Mouse (Mus musculus) layer of hippocampus, postnatal 10 days (tissue): ENCODE results near the gene Bola1. TPM values are rescaled to one million over a fixed set of nuclear protein-coding genes. Genes with fewer than 3 reads are reported as not detected.
A peak's percentile ranks its signal among the peaks of the same experiment; 100 is the strongest.
"Not testable (repeated sequence)": the region's sequence is repeated elsewhere in the genome, so short reads cannot be mapped to it uniquely, and the experiment has no call there.

Source experiments
- DNase-seq, 2 experiments: peaks; one replicate each; pipeline ENCODE4 v3.0.0; 2021; ENCODE audit warnings: low spot score in 2 of 2
- total RNA-seq, 2 experiments: library from RNA; stranded (reverse); gene quantifications; 2 replicates each; pipeline ENCODE4 v1.2.3; 2021

The Bola1 gene
- total RNA-seq, 2 experiments from 2014 or later = 20.9 to 22.8 TPM

DNA sequence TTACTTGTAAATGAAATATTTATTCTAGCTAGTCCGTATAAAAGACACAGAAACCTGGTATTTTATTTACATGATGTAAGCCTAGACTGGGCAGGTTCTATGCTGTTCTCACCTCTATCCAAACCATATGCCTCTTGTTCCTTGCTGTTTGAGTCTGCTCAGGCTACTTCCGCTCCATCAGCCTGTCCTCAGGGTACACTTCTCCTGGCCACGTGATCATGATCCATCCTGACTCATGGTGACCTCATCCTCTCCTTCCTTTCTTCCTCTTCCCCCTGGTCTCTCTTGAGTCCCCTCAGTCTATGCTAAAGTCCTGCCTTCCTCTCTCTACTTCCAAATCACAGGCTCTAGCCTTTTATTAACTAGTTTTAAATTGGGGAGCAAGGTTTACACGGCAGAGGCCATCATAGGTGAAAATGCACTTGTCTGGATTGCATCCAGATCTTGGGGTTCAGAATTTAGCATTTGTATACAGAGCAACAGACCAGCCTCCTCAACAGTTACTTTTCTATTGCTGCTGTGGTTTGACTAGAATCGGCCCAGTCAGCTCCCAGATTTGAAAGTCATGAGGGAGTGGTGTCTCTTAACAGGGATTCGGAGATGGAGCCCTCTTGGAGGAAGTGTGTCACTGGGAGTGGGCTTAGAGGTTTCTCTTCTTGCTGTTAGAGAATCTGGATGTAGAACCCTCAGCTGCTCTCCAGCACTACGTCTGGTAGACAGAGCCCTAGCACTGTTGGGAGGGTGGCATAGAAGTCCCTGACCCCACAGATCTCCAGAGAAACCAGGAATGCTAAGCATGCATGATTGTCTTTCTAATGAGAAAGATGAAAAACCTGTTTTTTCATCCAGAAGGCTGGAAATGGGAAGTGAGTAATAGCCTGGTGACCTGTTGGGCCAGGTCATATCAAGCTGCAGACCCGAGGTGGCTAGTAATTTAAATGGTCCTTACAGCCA is 7.5 kb upstream of the Bola1 start:
- DNase-seq = no peak

DNA sequence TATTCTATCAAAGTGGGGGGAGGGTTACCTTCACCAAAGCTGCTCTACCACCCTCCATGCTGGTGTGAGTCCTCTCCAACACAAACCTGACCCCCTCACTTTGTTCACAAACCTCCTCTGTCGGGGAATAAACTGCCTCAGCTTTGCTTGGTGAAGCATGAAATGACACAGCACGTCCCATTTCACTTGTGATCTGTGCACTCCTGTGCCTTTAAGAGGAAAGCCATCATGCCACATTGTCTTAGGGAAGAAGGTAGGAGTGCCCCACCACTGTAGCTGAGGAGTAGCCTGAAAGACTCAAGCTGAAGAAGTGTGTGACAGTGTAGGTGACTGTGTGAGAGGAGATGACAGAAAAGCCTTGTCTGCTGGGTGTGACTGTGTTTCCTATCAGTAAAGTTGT is 5.9 kb upstream of the Bola1 start:
- no peak for DNase-seq

DNA sequence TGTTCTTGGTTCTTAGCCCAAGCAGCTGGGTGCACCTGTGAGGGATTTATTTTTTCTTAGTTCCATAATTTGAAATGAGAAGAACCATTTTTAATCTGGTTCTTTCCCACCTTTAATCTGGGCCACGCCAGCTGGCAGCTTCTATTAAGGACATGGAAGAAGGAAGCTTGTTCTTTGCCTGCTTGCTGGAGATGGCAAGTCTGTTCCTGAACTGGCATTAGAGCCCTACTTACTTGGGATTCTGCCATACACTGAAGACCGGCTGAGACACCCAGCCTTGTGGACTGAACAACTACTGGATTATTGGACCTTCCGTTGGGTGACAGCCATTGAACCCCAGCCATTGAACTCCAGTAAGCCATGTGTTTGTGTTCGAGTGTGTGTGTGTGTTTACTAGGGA is 3.3 kb upstream of the Bola1 start:
- no peak for DNase-seq

GRCm38 (mm10) chr3:96221640-96222038 is 2.1 kb upstream of the Bola1 start:
- DNase-seq = no peak

- peak; percentile 59 to 81 for DNase-seq
Observed at GRCm38 (mm10) chr3:96220765-96221639, 1.5 kb upstream of the Bola1 start, which contains the start of the genes Hist2h2ac and Hist2h2be. Gene Hist2h2ac, minus strand, starts transcription at chr3:96220880. Gene Hist2h2be, plus strand, starts transcription at chr3:96221119.

GRCm38 (mm10) chr3:96220131-96220764 is 739 bp upstream of the Bola1 start:
- peak in 1 of 2 experiments; percentile 69 for DNase-seq

DNA sequence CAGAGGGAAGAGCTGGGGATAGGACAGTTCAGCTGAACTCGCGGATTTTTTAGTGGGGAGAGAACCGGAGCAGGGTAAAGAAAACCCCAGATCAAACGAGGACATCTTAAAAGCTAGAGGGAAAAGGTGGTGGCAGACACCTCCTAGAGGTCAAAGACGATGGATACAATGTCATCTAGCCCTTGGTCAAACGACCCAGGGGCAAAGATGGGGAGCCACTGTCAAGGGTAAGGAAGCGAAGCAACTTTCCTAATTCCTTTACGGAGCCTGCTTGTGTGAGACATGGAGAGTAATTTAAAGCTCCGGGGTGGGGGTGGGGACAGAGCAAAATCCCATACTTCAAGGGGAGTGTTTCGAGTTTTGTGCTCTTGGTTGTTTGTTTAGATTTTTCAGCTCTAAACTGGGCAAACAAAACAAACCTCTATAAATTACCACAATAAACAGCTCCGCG is 293 bp downstream of the Bola1 start:
- no peak for DNase-seq

DNA sequence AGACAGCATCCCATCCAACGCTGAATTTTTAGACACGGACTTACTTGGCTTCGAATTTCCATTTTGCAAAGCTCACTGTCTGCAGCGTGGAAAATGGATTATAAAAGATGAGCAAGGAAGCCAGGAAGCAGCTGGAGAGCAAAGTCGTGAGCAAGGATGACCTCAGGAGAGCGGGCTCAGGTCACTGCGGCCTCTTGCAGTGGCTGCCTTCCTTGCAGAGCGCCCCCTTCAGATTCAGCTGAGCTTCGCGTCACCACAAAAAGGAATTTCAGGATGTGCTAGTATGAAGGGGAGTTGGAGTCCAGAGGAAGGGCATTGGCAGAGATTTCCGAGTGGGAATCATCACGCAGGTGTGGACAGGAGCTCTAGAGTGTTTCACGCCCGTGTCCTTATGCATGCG is 10.3 kb downstream of the Bola1 start:
- no peak for DNase-seq

- no peak for DNase-seq
Observed at GRCm38 (mm10) chr3:96207819-96208218, 11.7 kb downstream of the Bola1 start.

GRCm38 (mm10) chr3:96199731-96200130 is 19.8 kb downstream of the Bola1 start:
- DNase-seq = no peak

DNA sequence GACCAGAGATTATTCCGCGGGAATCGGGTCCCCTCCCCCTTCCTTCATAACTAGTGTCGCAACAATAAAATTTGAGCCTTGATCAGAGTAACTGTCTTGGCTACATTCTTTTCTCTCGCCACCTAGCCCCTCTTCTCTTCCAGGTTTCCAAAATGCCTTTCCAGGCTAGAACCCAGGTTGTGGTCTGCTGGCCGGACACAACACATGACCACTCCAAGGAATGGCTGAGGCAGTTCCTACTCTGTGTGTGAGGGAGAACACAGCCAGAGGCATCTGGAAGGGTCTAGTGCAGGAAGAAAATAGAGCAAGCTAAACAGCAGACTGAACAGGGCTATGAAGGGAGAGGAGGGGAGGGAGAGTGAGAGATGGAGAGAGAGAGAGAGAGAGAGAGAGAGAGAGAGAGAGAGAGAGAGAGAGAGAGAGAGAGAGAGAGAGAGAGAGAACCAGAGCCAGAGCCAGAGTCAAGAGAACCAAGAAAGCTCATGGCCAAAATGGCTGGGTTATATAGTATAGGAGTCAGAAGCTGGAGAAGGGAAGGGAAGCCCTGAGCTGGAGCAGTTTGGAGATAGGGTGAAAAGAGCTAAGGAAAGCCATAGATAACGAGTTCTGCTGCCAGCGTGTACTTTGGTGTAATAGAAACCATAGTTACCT is 20.8 kb downstream of the Bola1 start:
- not testable (repeated sequence) for DNase-seq

GRCm38 (mm10) chr3:96198181-96198580 is 21.3 kb downstream of the Bola1 start:
- DNase-seq = no peak

GRCm38 (mm10) chr3:96197129-96197749 is 22.3 kb downstream of the Bola1 start:
- peak; percentile 84 to 88 for DNase-seq

GRCm38 (mm10) chr3:96196437-96197128 is 22.9 kb downstream of the Bola1 start:
- DNase-seq = no peak

DNA sequence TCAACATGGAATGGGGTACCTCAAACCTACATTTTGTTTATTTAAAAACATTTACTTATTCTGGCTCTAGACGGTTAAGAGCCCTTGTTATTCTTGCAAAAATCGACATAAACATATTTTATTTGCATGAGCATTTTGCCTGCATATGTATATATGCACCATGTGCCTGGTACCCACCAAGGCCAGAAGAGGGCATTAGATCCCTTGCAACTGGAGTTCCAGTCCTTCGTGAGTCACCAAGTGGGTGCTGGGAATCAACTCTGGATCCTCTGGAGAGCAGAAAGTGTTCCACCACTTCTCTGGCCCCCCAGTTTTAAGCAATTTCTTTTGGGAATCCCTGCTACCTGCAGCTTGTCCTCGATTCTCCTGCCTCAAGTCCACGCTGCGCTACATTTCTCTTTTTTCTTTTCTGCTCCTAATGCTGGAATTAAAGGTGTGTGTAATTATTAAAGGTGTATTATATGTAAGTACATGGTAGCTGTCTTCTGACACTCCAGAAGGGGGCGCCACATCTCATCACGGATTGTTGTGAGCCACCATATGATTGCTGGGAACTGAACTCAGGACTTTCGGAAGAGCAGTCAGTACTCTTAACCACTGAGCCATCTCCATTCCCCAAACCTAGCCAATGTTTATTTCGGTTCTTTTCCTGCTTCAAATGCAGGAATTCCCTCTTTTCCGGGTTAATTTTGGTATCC is 23.7 kb downstream of the Bola1 start:
- DNase-seq = no peak

- DNase-seq = no peak
Observed at GRCm38 (mm10) chr3:96194966-96195365, 24.5 kb downstream of the Bola1 start.

- no peak for DNase-seq
Observed at GRCm38 (mm10) chr3:96192977-96193376, 26.5 kb downstream of the Bola1 start.

GRCm38 (mm10) chr3:96182382-96182776 is 37.1 kb downstream of the Bola1 start:
- no peak for DNase-seq
